Mouse (Mus musculus): Measurements from ENCODE around the gene Rpl7l1. TPM values are rescaled to one million over a fixed set of nuclear protein-coding genes. Genes with fewer than 3 reads are reported as not detected.

Rpl7l1 gene
- polyA plus RNA-seq, 1 experiment from 2014 or later, result 64.6 TPM

GRCm38 (mm10) chr17:46736160-46736559 lies 46.3 kb downstream of the Rpl7l1 start:
- 79% methylated on average over 10 of the region's 10 CpGs for WGBS (ENCODE audit: missing documents)
- H3K79me2 ChIP-seq (ENCODE audit: inconsistent target), result no peaks in the 10 kb centered on the region; the same call in 1 of the 2 replicates
- peaks cover 32% of the 10 kb centered on the region; the same call in 1 of the 2 replicates for H3K36me3 ChIP-seq (ENCODE audit: inconsistent target)
- H3K27ac ChIP-seq, result no peak overlapping the region
- no peak overlapping the region for H3K4me3 ChIP-seq (ENCODE audit: inconsistent target)

DNA sequence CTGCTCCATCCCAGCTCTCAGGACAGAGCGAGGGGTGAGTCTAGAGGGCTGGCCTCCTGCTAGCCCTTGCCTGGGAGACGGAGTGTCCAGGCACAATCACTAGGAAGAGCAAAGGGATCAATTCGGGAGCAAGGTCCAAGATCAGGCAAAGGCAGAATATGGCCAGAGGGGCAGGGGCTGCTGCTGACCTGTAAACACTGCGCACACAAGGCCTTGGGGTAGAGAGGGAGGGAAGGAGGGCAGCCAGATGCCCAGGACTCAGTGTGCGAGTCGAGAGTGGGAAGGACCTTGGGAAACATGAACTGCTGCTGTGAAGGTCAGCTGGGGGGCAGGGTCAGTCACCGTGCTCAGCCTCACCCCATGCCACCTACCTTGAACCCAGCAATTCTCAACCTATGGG lies 47.2 kb downstream of the Rpl7l1 start:
- WGBS (ENCODE audit: missing documents), result 98% methylated on average over 7 of the region's 7 CpGs
- Histone ChIP-seq H3K36me3 (ENCODE audit: inconsistent target) (peaks cover 30% of the 10 kb centered on the region; the same call in 1 of the 2 replicates), H3K27ac (no peak overlapping the region), H3K4me3 (ENCODE audit: inconsistent target) (no peak overlapping the region), H3K79me2 (ENCODE audit: inconsistent target) (no peaks in the 10 kb centered on the region)

DNA sequence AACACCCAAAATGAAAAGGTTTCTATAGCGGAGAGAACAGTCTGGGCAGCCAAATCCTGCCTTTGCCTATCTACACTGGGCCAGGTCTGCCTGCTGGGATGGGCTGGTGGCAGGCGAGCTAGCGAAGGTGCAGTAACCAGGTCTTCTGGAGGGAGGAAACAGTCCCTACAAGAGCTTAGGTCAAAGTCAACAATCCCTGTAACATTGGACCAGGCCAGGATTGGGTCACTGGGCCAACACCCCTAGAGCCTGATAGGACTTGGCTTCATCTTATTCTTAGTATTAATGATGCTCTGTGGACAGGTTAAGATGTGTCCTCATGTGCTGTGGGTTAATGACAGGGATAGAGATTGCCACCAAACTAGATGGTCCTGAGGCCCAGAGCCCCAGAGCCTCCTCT lies 48.4 kb downstream of the Rpl7l1 start:
- Histone ChIP-seq H3K27ac (no peak overlapping the region), H3K4me3 (ENCODE audit: inconsistent target) (no peak overlapping the region), H3K79me2 (ENCODE audit: inconsistent target) (no peaks in the 10 kb centered on the region), H3K36me3 (ENCODE audit: inconsistent target) (peaks cover 30% of the 10 kb centered on the region; the same call in 1 of the 2 replicates)
- WGBS (ENCODE audit: missing documents), result 100% methylated on average over 3 of the region's 3 CpGs

- WGBS (ENCODE audit: missing documents), result 56% methylated on average over 24 of the region's 24 CpGs
- Histone ChIP-seq H3K4me3 (ENCODE audit: inconsistent target) (no peak within 1 kb of the TSS), H3K27ac (no peak within 1 kb of the TSS), H3K79me2 (ENCODE audit: inconsistent target) (no peaks in the 10 kb centered on the region), H3K36me3 (ENCODE audit: inconsistent target) (0 out of 2 replicates have a peak, but pooled peaks cover 7% of the 10 kb centered on the region)
Observed at GRCm38 (mm10) chr17:46728904-46729318, 53.6 kb downstream of the Rpl7l1 start, which contains the start of gene Gnmt. Gene Gnmt, minus strand, starts transcription at chr17:46729168.

DNA sequence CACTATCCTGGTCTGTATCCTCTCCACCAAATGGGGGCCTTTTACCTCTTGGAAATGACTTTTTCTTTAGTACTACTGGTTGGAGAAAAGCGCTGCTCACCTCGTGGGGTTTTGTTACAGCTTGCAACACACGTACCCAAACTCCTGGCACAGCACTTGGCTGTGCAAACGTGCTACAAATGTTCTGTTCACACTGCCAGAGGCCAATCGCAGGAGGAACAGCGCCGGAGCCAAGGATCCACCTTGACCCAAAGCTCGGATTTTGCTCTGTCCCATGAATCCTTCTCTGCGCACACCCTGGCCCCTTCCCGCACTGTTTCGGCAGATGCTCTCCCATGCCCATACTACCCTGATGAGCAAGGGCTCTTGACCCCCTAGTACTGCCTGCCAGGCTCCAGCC lies 54.0 kb downstream of the Rpl7l1 start:
- H3K4me3 ChIP-seq (ENCODE audit: inconsistent target), result no peak overlapping the region
- 85% methylated on average over 11 of the region's 11 CpGs for WGBS (ENCODE audit: missing documents)
- no peaks in the 10 kb centered on the region for H3K79me2 ChIP-seq (ENCODE audit: inconsistent target)
- peaks cover 10% of the 10 kb centered on the region; the same call in 1 of the 2 replicates for H3K36me3 ChIP-seq (ENCODE audit: inconsistent target)
- no peak overlapping the region for H3K27ac ChIP-seq

GRCm38 (mm10) chr17:46728021-46728420 lies 54.5 kb downstream of the Rpl7l1 start:
- WGBS (ENCODE audit: missing documents), result 54% methylated on average over 6 of the region's 6 CpGs
- H3K4me3 ChIP-seq (ENCODE audit: inconsistent target), result no peak overlapping the region
- H3K36me3 ChIP-seq (ENCODE audit: inconsistent target), result peaks cover 15% of the 10 kb centered on the region; the same call in 1 of the 2 replicates
- no peak overlapping the region for H3K27ac ChIP-seq
- no peaks in the 10 kb centered on the region for H3K79me2 ChIP-seq (ENCODE audit: inconsistent target)

- 98% methylated on average over 9 of the region's 11 CpGs for WGBS (ENCODE audit: missing documents)
- no peaks in the 10 kb centered on the region for H3K79me2 ChIP-seq (ENCODE audit: inconsistent target)
- no peak overlapping the region for H3K4me3 ChIP-seq (ENCODE audit: inconsistent target)
- no peak overlapping the region for H3K27ac ChIP-seq
- peaks cover 15% of the 10 kb centered on the region; the same call in 1 of the 2 replicates for H3K36me3 ChIP-seq (ENCODE audit: inconsistent target)
Observed at GRCm38 (mm10) chr17:46727271-46727670, 55.2 kb downstream of the Rpl7l1 start.

GRCm38 (mm10) chr17:46725731-46726645 lies 56.5 kb downstream of the Rpl7l1 start:
- 88% methylated on average over 26 of the region's 26 CpGs for WGBS (ENCODE audit: missing documents)
- no peaks in the 10 kb centered on the region for H3K79me2 ChIP-seq (ENCODE audit: inconsistent target)
- no peak overlapping the region for H3K27ac ChIP-seq
- H3K4me3 ChIP-seq (ENCODE audit: inconsistent target), result no peak overlapping the region
- H3K36me3 ChIP-seq (ENCODE audit: inconsistent target), result peaks cover 15% of the 10 kb centered on the region; the same call in 1 of the 2 replicates

- peaks cover 15% of the 10 kb centered on the region; the same call in 1 of the 2 replicates for H3K36me3 ChIP-seq (ENCODE audit: inconsistent target)
Observed at GRCm38 (mm10) chr17:46725273-46725672, 57.2 kb downstream of the Rpl7l1 start.

DNA sequence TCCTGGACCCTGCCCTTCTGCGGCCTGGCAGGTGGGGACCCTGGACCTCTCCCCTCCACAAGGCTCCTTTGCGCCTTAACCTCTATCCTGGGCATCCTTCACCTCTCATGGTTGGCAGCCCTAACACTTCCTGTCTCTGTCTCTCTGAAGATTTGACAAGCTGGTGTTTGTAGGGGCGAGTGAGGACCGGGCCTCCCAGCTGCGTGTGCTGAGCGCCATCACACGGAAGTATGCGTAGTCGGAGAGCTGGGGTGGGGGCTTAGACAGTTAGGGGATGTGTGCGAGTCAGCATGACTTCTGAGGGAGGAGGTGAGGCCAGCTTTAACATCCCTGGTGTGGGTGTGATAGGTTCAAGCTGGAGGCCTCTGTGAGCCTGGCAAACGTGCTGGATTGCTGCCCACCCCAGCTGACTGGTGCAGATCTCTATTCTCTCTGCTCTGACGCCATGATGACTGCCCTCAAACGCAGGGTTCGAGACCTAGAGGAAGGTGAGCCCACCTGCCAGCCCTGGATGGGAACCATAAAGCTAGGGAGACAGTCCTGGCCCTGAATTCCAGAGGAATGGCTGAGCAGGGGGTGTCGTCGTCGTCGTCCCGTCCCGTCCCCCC lies 57.9 kb downstream of the Rpl7l1 start:
- 91% methylated on average over 20 of the region's 20 CpGs for WGBS (ENCODE audit: missing documents)
- Histone ChIP-seq H3K36me3 (ENCODE audit: inconsistent target) (peaks cover 15% of the 10 kb centered on the region; the same call in 1 of the 2 replicates), H3K4me3 (ENCODE audit: inconsistent target) (no peak overlapping the region), H3K27ac (no peak overlapping the region), H3K79me2 (ENCODE audit: inconsistent target) (no peaks in the 10 kb centered on the region)

More at GRCm38 (mm10) chr17:46725273-46725672, 57.2 kb downstream of the Rpl7l1 start:
- Histone ChIP-seq H3K27ac (no peak overlapping the region), H3K4me3 (ENCODE audit: inconsistent target) (no peak overlapping the region), H3K79me2 (ENCODE audit: inconsistent target) (no peaks in the 10 kb centered on the region)
- WGBS (ENCODE audit: missing documents), result 79% methylated on average over 9 of the region's 9 CpGs

Other genes with a start within 250 kb of the Rpl7l1 start
- 8.0 to 13.4 TPM (median 8.8 TPM) in 3 replicates for gene Cul9, start 236.3 kb downstream of the Rpl7l1 start, polyA plus RNA-seq (2018)
- gene Srf, start 226.5 kb downstream of the Rpl7l1 start, polyA plus RNA-seq (2018), result 15.1 to 25.6 TPM (median 25.2 TPM) in 3 replicates
- 0.04 to 0.14 TPM in 2 of 3 replicates, not detected in the other for gene Ptk7, start 153.2 kb downstream of the Rpl7l1 start, polyA plus RNA-seq (2018)
- gene Klc4, start 136.7 kb downstream of the Rpl7l1 start, polyA plus RNA-seq (2018), result 41.6 to 48.1 TPM (median 47.7 TPM) in 3 replicates
- 34.1 to 78.8 TPM (median 41.5 TPM) in 3 replicates for gene Mrpl2, start 136.4 kb downstream of the Rpl7l1 start, polyA plus RNA-seq (2018)
- 6.2 to 8.8 TPM (median 7.3 TPM) in 3 replicates for gene Cul7, start 132.3 kb downstream of the Rpl7l1 start, polyA plus RNA-seq (2018)
- 30.5 to 52.1 TPM (median 39.7 TPM) in 3 replicates for gene Rrp36, start 108.3 kb downstream of the Rpl7l1 start, polyA plus RNA-seq (2018)
- gene Mea1, start 103.9 kb downstream of the Rpl7l1 start, polyA plus RNA-seq (2018), result 85.2 to 104 TPM (median 96.1 TPM) in 3 replicates
- 30.1 to 44.5 TPM (median 33.9 TPM) in 3 replicates for gene Klhdc3, start 101.8 kb downstream of the Rpl7l1 start, polyA plus RNA-seq (2018)
- 21.4 to 43.0 TPM (median 30.6 TPM) in 3 replicates for gene Ppp2r5d, start 77.6 kb downstream of the Rpl7l1 start, polyA plus RNA-seq (2018)
- gene Pex6, start 71.2 kb downstream of the Rpl7l1 start, polyA plus RNA-seq (2018), result 6.9 to 22.0 TPM (median 14.2 TPM) in 3 replicates
- 0.32 TPM in 1 of 3 replicates, not detected in the others for gene Gnmt, start 53.5 kb downstream of the Rpl7l1 start, polyA plus RNA-seq (2018)
- 79.0 to 118 TPM (median 88.6 TPM) in 3 replicates for gene Cnpy3, start 30.5 kb downstream of the Rpl7l1 start, polyA plus RNA-seq (2018)
- not detected in 3 replicates for gene Ptcra, start 19.0 kb downstream of the Rpl7l1 start, polyA plus RNA-seq (2018)
- gene 2310039H08Rik, start 10.0 kb downstream of the Rpl7l1 start, polyA plus RNA-seq (2018), result 7.4 to 12.7 TPM (median 10.2 TPM) in 3 replicates
- gene Bicral, start 75.8 kb upstream of the Rpl7l1 start, polyA plus RNA-seq (2018), result 9.3 to 10.1 TPM (median 9.6 TPM) in 3 replicates
- 6.2 to 17.0 TPM (median 13.3 TPM) in 3 replicates for gene Tbcc, start 108.0 kb upstream of the Rpl7l1 start, polyA plus RNA-seq (2018)
- not detected in 3 replicates for gene Prph2, start 127.8 kb upstream of the Rpl7l1 start, polyA plus RNA-seq (2018)
- 28.0 to 30.4 TPM (median 28.5 TPM) in 3 replicates for gene Ubr2, start 227.9 kb upstream of the Rpl7l1 start, polyA plus RNA-seq (2018)